Mouse (Mus musculus): ENCODE measurements at regions not wholly inside any gene's neighbourhood (a gene's known extent, or its start where the extent isn't known, plus 50 kb on each side); places are given as distances from the start of the nearest gene placed in this dataset.

GRCm38 (mm10) chr11:6951361-6951760, 111.9 kb upstream of the Adcy1 start:
- no peak for TF ChIP-seq CTCF (IDR thresholded peaks at IDR 0.05; ENCODE audit: low read depth)
- ATAC-seq: no peak

GRCm38 (mm10) chr11:6949051-6949450, 111.6 kb upstream of the Gm11983 start:
- no peak for ATAC-seq
- Histone ChIP-seq H3K27me3 (replicated peaks; ENCODE audit: control insufficient read depth, insufficient read depth, low read length) (no peaks in the 10 kb centered on the region), H3K4me2 (replicated peaks; ENCODE audit: low read depth) (no peak overlapping the region), H3K9ac (ENCODE audit: low read depth, low read length) (no peak overlapping the region), H3K27ac (ENCODE audit: low read depth, low read length) (no peak overlapping the region), H3K36me3 (ENCODE audit: control insufficient read depth, insufficient read depth) (no peaks in the 10 kb centered on the region), H3K4me1 (replicated peaks; ENCODE audit: control insufficient read depth, insufficient read depth, low read length) (no peaks in the 10 kb centered on the region), H3K4me3 (ENCODE audit: low read depth, low read length) (no peak overlapping the region), H3K9me3 (ENCODE audit: control insufficient read depth) (no peaks in the 10 kb centered on the region)
- no peak for TF ChIP-seq CTCF (IDR thresholded peaks at IDR 0.05; ENCODE audit: low read depth)
- 69% methylated on average over 2 of the region's 2 CpGs for WGBS

More at GRCm38 (mm10) chr11:6951361-6951760, 111.9 kb upstream of the Adcy1 start:
- Histone ChIP-seq H3K36me3 (ENCODE audit: control insufficient read depth, insufficient read depth) (no peaks in the 10 kb centered on the region), H3K4me2 (replicated peaks; ENCODE audit: low read depth) (no peak overlapping the region), H3K27ac (ENCODE audit: low read depth, low read length) (no peak overlapping the region), H3K27me3 (replicated peaks; ENCODE audit: control insufficient read depth, insufficient read depth, low read length) (no peaks in the 10 kb centered on the region), H3K9me3 (ENCODE audit: control insufficient read depth) (no peaks in the 10 kb centered on the region), H3K9ac (ENCODE audit: low read depth, low read length) (no peak overlapping the region), H3K4me1 (replicated peaks; ENCODE audit: control insufficient read depth, insufficient read depth, low read length) (no peaks in the 10 kb centered on the region), H3K4me3 (ENCODE audit: low read depth, low read length) (no peak overlapping the region)

GRCm38 (mm10) chr11:6934157-6934556, 96.7 kb upstream of the Gm11983 start:
- WGBS: 86% methylated on average over 1 of the region's 1 CpGs
- H3K27me3 ChIP-seq (replicated peaks; ENCODE audit: control insufficient read depth, insufficient read depth, low read length): no peaks in the 10 kb centered on the region
- no peak for TF ChIP-seq CTCF (IDR thresholded peaks at IDR 0.05; ENCODE audit: low read depth)

GRCm38 (mm10) chr11:6926036-6926435, 88.6 kb upstream of the Gm11983 start:
- H3K9ac ChIP-seq (ENCODE audit: low read depth, low read length): no peak overlapping the region

More at GRCm38 (mm10) chr11:6934157-6934556, 96.7 kb upstream of the Gm11983 start:
- Histone ChIP-seq H3K9ac (ENCODE audit: low read depth, low read length) (no peak overlapping the region), H3K36me3 (ENCODE audit: control insufficient read depth, insufficient read depth) (no peaks in the 10 kb centered on the region), H3K4me3 (ENCODE audit: low read depth, low read length) (no peak overlapping the region), H3K4me2 (replicated peaks; ENCODE audit: low read depth) (no peak overlapping the region), H3K4me1 (replicated peaks; ENCODE audit: control insufficient read depth, insufficient read depth, low read length) (no peaks in the 10 kb centered on the region), H3K27ac (ENCODE audit: low read depth, low read length) (no peak overlapping the region), H3K9me3 (ENCODE audit: control insufficient read depth) (no peaks in the 10 kb centered on the region)
- ATAC-seq: no peak

GRCm38 (mm10) chr11:6924476-6924875, 87.0 kb upstream of the Gm11983 start:
- no peak overlapping the region for H3K27ac ChIP-seq (ENCODE audit: low read depth, low read length)
- H3K9ac ChIP-seq (ENCODE audit: low read depth, low read length): no peak overlapping the region
- no peaks in the 10 kb centered on the region for H3K4me1 ChIP-seq (replicated peaks; ENCODE audit: control insufficient read depth, insufficient read depth, low read length)
- no peaks in the 10 kb centered on the region for H3K36me3 ChIP-seq (ENCODE audit: control insufficient read depth, insufficient read depth)
- 39% methylated on average over 6 of the region's 6 CpGs for WGBS
- H3K4me3 ChIP-seq (ENCODE audit: low read depth, low read length): no peak overlapping the region
- H3K27me3 ChIP-seq (replicated peaks; ENCODE audit: control insufficient read depth, insufficient read depth, low read length): no peaks in the 10 kb centered on the region
- TF ChIP-seq CTCF (IDR thresholded peaks at IDR 0.05; ENCODE audit: low read depth): no peak
- H3K9me3 ChIP-seq (ENCODE audit: control insufficient read depth): no peaks in the 10 kb centered on the region
- H3K4me2 ChIP-seq (replicated peaks; ENCODE audit: low read depth): no peak overlapping the region
- ATAC-seq: no peak

More at GRCm38 (mm10) chr11:6926036-6926435, 88.6 kb upstream of the Gm11983 start:
- no peak for TF ChIP-seq CTCF (IDR thresholded peaks at IDR 0.05; ENCODE audit: low read depth)
- H3K27me3 ChIP-seq (replicated peaks; ENCODE audit: control insufficient read depth, insufficient read depth, low read length): no peaks in the 10 kb centered on the region
- no peak overlapping the region for H3K27ac ChIP-seq (ENCODE audit: low read depth, low read length)
- no peak overlapping the region for H3K4me3 ChIP-seq (ENCODE audit: low read depth, low read length)
- no peaks in the 10 kb centered on the region for H3K36me3 ChIP-seq (ENCODE audit: control insufficient read depth, insufficient read depth)
- ATAC-seq: no peak
- WGBS: 85% methylated on average over 8 of the region's 8 CpGs
- no peaks in the 10 kb centered on the region for H3K9me3 ChIP-seq (ENCODE audit: control insufficient read depth)
- no peaks in the 10 kb centered on the region for H3K4me1 ChIP-seq (replicated peaks; ENCODE audit: control insufficient read depth, insufficient read depth, low read length)
- no peak overlapping the region for H3K4me2 ChIP-seq (replicated peaks; ENCODE audit: low read depth)

- no peak for ATAC-seq
- Histone ChIP-seq H3K36me3 (ENCODE audit: control insufficient read depth, insufficient read depth) (no peaks in the 10 kb centered on the region), H3K9me3 (ENCODE audit: control insufficient read depth) (no peaks in the 10 kb centered on the region), H3K27me3 (replicated peaks; ENCODE audit: control insufficient read depth, insufficient read depth, low read length) (no peaks in the 10 kb centered on the region), H3K4me2 (replicated peaks; ENCODE audit: low read depth) (peak overlapping the region; percentile 47), H3K9ac (ENCODE audit: low read depth, low read length) (no peak overlapping the region), H3K4me1 (replicated peaks; ENCODE audit: control insufficient read depth, insufficient read depth, low read length) (no peaks in the 10 kb centered on the region), H3K4me3 (ENCODE audit: low read depth, low read length) (no peak overlapping the region), H3K27ac (ENCODE audit: low read depth, low read length) (no peak overlapping the region)
- no peak for TF ChIP-seq CTCF (IDR thresholded peaks at IDR 0.05; ENCODE audit: low read depth)
- 29% methylated on average over 6 of the region's 6 CpGs for WGBS
Measured at GRCm38 (mm10) chr11:6923917-6924316, 86.5 kb upstream of the Gm11983 start.

- H3K27me3 ChIP-seq (replicated peaks; ENCODE audit: control insufficient read depth, insufficient read depth, low read length): no peaks in the 10 kb centered on the region
- H3K4me1 ChIP-seq (replicated peaks; ENCODE audit: control insufficient read depth, insufficient read depth, low read length): no peaks in the 10 kb centered on the region
- H3K27ac ChIP-seq (ENCODE audit: low read depth, low read length): no peak overlapping the region
- TF ChIP-seq CTCF (IDR thresholded peaks at IDR 0.05; ENCODE audit: low read depth): peak; percentile 11; the same call in 1 of the 2 replicates
- no peak overlapping the region for H3K4me3 ChIP-seq (ENCODE audit: low read depth, low read length)
- no peak for ATAC-seq
- H3K36me3 ChIP-seq (ENCODE audit: control insufficient read depth, insufficient read depth): no peaks in the 10 kb centered on the region
- 96% methylated on average over 1 of the region's 1 CpGs for WGBS
- no peaks in the 10 kb centered on the region for H3K9me3 ChIP-seq (ENCODE audit: control insufficient read depth)
- no peak overlapping the region for H3K4me2 ChIP-seq (replicated peaks; ENCODE audit: low read depth)
- H3K9ac ChIP-seq (ENCODE audit: low read depth, low read length): no peak overlapping the region
Measured at GRCm38 (mm10) chr11:6918546-6918945, 81.1 kb upstream of the Gm11983 start.

Measured in intestine, postnatal 0 days (tissue).